Mouse (Mus musculus): ENCODE data around the gene Sort1. TPM values are rescaled to one million over a fixed set of nuclear protein-coding genes. Genes with fewer than 3 reads are reported as not detected.

Sort1 gene
- polyA plus RNA-seq, 1 experiment, result not detected

DNA sequence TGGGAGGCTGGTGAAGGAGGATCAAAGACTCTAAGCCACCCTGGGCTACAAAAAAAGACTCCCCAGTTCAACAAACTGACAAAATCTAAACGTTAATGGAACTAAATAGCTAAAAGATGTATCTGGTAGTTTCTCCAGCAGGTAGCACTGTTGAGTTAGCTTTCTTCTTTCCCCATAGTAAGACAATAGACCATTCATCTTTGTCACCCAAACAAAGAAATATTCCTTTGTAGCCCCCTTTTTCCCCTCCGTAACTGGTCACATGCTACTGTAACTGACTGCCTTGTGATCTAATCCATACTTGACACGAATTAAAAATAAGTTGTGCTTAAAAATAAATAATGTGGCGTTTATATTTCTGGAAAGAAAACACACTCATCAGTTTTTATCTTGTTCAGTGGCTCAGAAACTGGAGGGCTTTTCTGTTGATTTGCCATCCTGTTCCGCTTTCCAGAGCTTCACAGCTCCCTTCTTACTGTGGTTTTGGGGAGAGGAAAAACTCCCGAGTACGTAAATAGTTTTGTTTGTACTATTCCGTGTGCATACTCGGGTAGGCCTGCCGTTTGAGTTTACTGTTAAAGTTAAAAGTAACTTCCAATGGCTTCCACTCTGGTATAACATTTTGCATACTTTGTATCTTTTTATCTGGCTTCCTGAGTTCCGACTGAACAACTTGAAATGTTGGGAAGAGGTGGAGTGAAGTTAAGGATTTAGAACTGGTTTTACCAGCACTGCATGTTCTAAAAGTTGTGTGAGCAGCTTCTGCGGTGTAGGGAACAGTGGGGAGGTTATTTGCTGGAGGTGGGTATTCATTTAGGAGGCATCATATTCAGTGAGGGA lies 1.3 kb upstream of the Sort1 start:
- Histone ChIP-seq H3K4me3 (ENCODE audit: insufficient read depth, low read depth, low read length) (no peak overlapping the region), H3K4me1 (ENCODE audit: control insufficient read depth, insufficient read depth, low read length) (peaks cover 2% of the 10 kb centered on the region; the same call in 1 of the 2 replicates), H3K27ac (ENCODE audit: insufficient read depth, low read depth, low read length) (peak overlapping the region; percentile 16; the same call in 1 of the 2 replicates)
- WGBS, result 7% methylated on average over 12 of the region's 12 CpGs
- TF ChIP-seq POLR2A (IDR thresholded peaks at IDR 0.05; ENCODE audit: insufficient read depth, low read depth, low read length), result no peak
- no peak for TF ChIP-seq CTCF (IDR thresholded peaks at IDR 0.05; ENCODE audit: insufficient read depth, low read depth, low read length)

DNA sequence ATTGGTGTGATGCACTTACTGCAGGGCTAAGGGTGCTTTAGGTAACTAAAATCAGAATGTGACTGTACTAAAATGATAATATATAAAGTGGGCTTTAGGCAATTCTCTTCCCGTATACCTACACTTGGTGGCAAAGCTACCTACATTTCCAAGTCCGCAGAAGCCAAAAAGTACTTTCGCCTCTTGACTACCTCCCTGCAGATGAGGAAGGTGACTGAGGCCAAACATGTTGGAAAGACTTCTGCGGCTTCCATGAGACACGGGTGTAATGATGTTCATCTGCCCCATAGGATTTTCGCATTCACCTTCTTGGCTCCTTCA lies 681 bp upstream of the Sort1 start:
- H3K4me1 ChIP-seq (ENCODE audit: control insufficient read depth, insufficient read depth, low read length), result peaks cover 7% of the 10 kb centered on the region
- TF ChIP-seq POLR2A (IDR thresholded peaks at IDR 0.05; ENCODE audit: insufficient read depth, low read depth, low read length) (no peak), CTCF (IDR thresholded peaks at IDR 0.05; ENCODE audit: insufficient read depth, low read depth, low read length) (no peak)
- 7% methylated on average over 6 of the region's 6 CpGs for WGBS
- H3K27ac ChIP-seq (ENCODE audit: insufficient read depth, low read depth, low read length), result peak overlapping the region; percentile 52
- H3K4me3 ChIP-seq (ENCODE audit: insufficient read depth, low read depth, low read length), result peak overlapping the region; percentile 99

DNA sequence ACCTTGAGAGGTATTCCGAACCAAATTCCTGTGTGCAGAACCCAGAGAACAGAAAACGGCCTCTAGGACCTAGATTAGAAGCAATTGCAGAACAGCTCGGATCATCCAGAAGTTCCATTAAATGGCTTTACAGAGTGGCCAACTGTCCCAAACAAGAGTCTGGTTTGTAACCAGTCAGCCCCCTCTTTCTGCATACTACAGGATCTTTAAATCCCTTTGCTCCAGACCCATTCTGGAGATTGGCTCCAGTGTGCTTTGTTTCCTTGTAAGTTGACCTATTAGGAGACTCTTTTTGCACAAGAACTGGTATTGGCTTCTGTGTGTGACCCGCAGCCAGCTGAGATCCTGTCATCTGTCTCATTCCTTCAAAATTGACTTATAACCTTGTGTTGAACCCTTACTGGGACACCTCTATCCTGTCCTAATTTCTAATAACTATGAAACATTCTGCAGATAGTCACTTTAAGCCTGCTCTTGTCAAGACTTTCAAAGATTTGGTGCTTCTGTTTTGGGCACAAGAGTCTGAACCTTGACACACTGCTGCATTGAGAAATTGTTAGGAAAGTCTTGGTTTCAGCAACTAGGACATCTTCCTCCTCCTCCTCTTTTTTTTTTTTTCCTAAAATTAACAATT lies 1.3 kb downstream of the Sort1 start:
- H3K27ac ChIP-seq (ENCODE audit: insufficient read depth, low read depth, low read length), result peak overlapping the region; percentile 38; the same call in 1 of the 2 replicates
- TF ChIP-seq POLR2A (IDR thresholded peaks at IDR 0.05; ENCODE audit: insufficient read depth, low read depth, low read length) (no peak), CTCF (IDR thresholded peaks at IDR 0.05; ENCODE audit: insufficient read depth, low read depth, low read length) (no peak)
- 13% methylated on average over 4 of the region's 4 CpGs for WGBS
- H3K4me3 ChIP-seq (ENCODE audit: insufficient read depth, low read depth, low read length), result peak overlapping the region; percentile 99
- H3K4me1 ChIP-seq (ENCODE audit: control insufficient read depth, insufficient read depth, low read length), result peaks cover 13% of the 10 kb centered on the region

- H3K27ac ChIP-seq (ENCODE audit: insufficient read depth, low read depth, low read length), result peak overlapping the region; percentile 65
- H3K4me3 ChIP-seq (ENCODE audit: insufficient read depth, low read depth, low read length), result no peak overlapping the region
- no peak for TF ChIP-seq POLR2A (IDR thresholded peaks at IDR 0.05; ENCODE audit: insufficient read depth, low read depth, low read length)
- no peak for TF ChIP-seq CTCF (IDR thresholded peaks at IDR 0.05; ENCODE audit: insufficient read depth, low read depth, low read length)
- H3K4me1 ChIP-seq (ENCODE audit: control insufficient read depth, insufficient read depth, low read length), result peaks cover 20% of the 10 kb centered on the region
- WGBS, result 39% methylated on average over 14 of the region's 14 CpGs
Observed at GRCm38 (mm10) chr3:108286671-108287439, 3.0 kb downstream of the Sort1 start.

DNA sequence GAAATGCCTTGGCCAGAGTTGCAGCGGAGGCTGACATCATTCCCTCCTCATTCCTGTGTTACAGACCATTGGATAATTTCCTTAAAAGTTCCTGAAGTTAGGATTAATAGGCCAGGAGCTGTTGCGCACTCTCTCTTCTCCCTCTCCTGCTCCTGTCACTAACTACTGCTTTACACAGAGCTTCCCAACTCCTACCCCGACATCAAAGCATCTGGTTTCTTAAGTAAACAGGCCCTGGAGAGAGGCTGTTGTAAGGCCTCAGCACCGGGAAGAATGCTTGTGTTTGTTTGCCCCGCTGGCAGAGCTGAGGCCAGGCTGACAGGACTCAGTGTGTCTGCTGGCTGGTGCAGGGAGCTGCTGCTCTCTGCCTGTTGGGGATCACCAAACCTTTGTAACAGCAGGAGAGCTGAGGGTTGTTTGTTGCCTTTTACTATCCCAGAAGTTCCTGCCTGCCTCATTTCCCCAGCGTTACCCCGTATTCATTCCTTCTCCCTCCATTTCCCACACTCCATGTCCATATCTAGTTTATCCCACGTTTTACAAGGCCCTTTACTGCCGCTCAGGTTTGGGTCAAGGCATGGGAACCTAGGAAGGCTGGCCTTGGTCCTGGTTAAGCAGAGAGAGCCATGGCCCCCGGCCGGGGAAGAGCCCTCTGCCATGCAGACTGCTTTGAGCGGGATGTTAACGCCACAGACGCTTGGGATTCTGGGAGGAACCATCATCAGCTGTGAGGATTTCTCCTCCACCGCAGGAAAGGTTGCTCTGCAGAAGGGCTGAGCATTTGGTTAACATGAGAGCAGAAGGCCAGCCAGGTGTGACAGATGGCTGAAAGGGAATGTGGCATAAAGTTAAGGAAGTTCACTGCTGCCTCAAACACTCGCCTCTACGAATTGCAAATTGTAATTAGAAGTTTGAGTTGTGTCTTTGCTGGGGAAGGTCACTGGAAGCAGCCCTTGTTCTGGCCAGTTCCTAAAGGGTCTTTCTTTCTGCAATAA lies 4.2 kb downstream of the Sort1 start:
- peak overlapping the region; percentile 65 for H3K27ac ChIP-seq (ENCODE audit: insufficient read depth, low read depth, low read length)
- peak overlapping the region; percentile 11 for H3K4me3 ChIP-seq (ENCODE audit: insufficient read depth, low read depth, low read length)
- WGBS, result 17% methylated on average over 17 of the region's 17 CpGs
- H3K4me1 ChIP-seq (ENCODE audit: control insufficient read depth, insufficient read depth, low read length), result peaks cover 20% of the 10 kb centered on the region
- no peak for TF ChIP-seq CTCF (IDR thresholded peaks at IDR 0.05; ENCODE audit: insufficient read depth, low read depth, low read length)
- no peak for TF ChIP-seq POLR2A (IDR thresholded peaks at IDR 0.05; ENCODE audit: insufficient read depth, low read depth, low read length)

DNA sequence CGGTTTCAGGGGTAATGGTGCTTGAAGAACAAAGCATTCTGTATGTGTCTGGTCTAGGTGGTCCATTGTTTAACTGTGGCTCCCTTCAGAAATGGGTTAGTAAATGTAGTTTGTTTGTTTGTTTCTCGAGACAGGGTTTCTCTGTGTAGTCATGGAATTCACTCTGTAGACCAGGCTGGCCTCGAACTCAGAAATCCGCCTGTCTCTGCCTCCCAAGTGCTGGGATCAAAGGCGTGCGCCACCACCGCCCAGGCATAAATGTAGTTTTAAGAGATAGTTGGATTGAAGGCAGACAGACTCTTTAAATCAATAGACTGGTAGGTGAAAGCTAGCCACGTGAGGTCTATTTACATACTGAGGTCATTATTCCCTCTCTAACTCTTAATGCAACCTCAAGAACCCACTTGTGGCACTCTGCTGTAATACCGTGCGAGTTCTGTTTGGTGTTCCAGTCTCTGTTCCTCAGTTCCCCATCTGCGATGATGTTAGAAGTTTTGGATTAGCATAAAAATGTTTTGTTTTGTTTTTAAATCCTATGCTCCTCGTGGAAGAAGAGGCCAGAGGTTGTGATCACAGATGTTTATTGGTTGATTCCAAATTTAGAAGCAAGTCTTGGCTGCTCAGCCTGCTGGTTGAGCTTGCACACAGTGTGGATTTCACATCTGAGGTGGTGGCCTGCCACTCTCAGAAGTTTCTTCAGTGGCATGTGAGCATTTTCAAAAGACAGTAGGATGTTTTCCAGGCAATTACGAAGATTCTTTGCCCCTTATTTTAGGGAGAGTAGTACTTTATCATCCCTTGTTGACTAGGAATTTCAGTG lies 5.6 kb downstream of the Sort1 start:
- no peak overlapping the region for H3K4me3 ChIP-seq (ENCODE audit: insufficient read depth, low read depth, low read length)
- 0 out of 2 replicates have a peak overlapping the region, but pooled peaks have one; percentile 25 for H3K27ac ChIP-seq (ENCODE audit: insufficient read depth, low read depth, low read length)
- TF ChIP-seq POLR2A (IDR thresholded peaks at IDR 0.05; ENCODE audit: insufficient read depth, low read depth, low read length) (no peak), CTCF (IDR thresholded peaks at IDR 0.05; ENCODE audit: insufficient read depth, low read depth, low read length) (no peak)
- peaks cover 24% of the 10 kb centered on the region for H3K4me1 ChIP-seq (ENCODE audit: control insufficient read depth, insufficient read depth, low read length)
- 66% methylated on average over 13 of the region's 13 CpGs for WGBS

DNA sequence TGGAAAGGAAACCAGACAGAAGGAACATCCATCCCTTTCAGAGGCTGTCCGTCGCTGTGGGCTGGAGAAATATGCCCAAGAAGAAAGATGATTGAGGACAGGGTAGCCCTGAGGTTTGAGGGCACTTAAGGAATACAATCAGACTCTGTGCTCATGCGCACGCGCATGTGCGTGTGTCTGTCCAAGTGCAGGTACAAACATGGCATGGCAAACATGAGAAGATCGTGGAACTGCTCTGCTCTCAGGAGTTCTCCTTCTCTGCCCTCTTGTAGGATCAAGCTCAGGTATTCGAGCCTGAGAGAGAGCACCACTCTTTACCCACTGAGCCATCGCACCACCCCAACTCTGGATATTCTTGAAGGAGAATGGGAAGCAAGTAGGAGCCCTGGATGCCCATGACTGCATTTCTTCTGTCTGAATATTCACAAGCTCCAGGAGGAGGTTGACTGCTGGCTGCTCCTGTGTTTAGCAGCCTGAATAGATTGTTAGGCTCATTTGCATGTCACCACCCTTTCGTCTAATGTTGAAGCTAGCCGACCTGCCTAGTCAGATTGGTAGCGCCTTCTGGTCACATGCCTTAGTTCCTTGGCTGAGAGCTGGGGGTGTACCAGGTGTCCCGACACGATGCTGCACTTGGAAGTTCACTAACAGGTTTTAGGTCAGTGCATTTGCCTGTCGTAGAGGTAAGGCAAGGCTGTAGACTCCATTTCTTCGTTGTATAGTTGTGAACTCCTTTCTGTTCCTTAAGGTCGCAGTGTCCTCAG lies 7.3 kb downstream of the Sort1 start:
- Histone ChIP-seq H3K27ac (ENCODE audit: insufficient read depth, low read depth, low read length) (peak overlapping the region; percentile 8; the same call in 1 of the 2 replicates), H3K4me3 (ENCODE audit: insufficient read depth, low read depth, low read length) (no peak overlapping the region), H3K4me1 (ENCODE audit: control insufficient read depth, insufficient read depth, low read length) (peaks cover 35% of the 10 kb centered on the region)
- 63% methylated on average over 17 of the region's 17 CpGs for WGBS
- TF ChIP-seq POLR2A (IDR thresholded peaks at IDR 0.05; ENCODE audit: insufficient read depth, low read depth, low read length) (no peak), CTCF (IDR thresholded peaks at IDR 0.05; ENCODE audit: insufficient read depth, low read depth, low read length) (no peak)

Data from olfactory bulb, adult 2 months (tissue).